Mouse (Mus musculus) thymus, adult 2 months (tissue): ENCODE measurements around the gene Slc4a1.

Source experiments
- CTCF ChIP-seq: fragments of 200-500 bp; IDR thresholded peaks from 2 replicates; pipeline ENCODE4 v1.5.1; 2012; ENCODE audit warnings: mild to moderate bottlenecking, control low read depth, low read length, moderate library complexity, borderline replicate concordance; ENCODE audit not compliant: control insufficient read depth, poor library complexity, insufficient read depth; ENCODE audit errors: extremely low read depth
- POLR2A ChIP-seq: fragments of 200-500 bp; IDR thresholded peaks from 2 replicates; pipeline ENCODE4 v1.6.1; 2012; ENCODE audit warnings: mild to moderate bottlenecking, low read length, control low read depth, moderate library complexity; ENCODE audit not compliant: control insufficient read depth, poor library complexity, insufficient read depth; ENCODE audit errors: extremely low read depth

GRCm38 (mm10) chr11:102319941-102320685, 45.9 kb downstream of the Slc4a1 start:
- TF ChIP-seq POLR2A (peak; percentile 54; the same call in 1 of the 2 replicates), CTCF (0 out of 2 replicates have a peak, but pooled peaks have one; percentile 10)
